Mouse (Mus musculus) myocyte (in vitro differentiated cells): ENCODE measurements at regions not wholly inside any gene's neighbourhood (a gene's known extent, or its start where the extent isn't known, plus 50 kb on each side); places are given as distances from the start of the nearest gene placed in this dataset.

Experiments used
- H3K27me3 ChIP-seq: one replicate; pipeline ENCODE4 v1.6.1; 2011; ENCODE audit not compliant: control insufficient read depth, insufficient read depth, insufficient read length
- H3K36me3 ChIP-seq: one replicate; pipeline ENCODE4 v1.6.1; 2011; ENCODE audit not compliant: control insufficient read depth, insufficient read depth
- H3K4me2 ChIP-seq: one replicate; pipeline ENCODE4 v1.6.1; 2011; ENCODE audit warnings: low read depth, control low read depth
- H3K4me3 ChIP-seq: one replicate; pipeline ENCODE4 v1.5.1; 2011; ENCODE audit warnings: mild to moderate bottlenecking, control low read depth, moderate library complexity
- H3K79me2 ChIP-seq: one replicate; pipeline ENCODE4 v1.6.1; 2011; ENCODE audit not compliant: control insufficient read depth, insufficient read depth
- H3ac ChIP-seq: one replicate; pipeline ENCODE4 v1.6.1; 2011; ENCODE audit not compliant: control insufficient read depth, insufficient read length
- CEBPB ChIP-seq: IDR thresholded peaks from 2 replicates; pipeline ENCODE4 v1.6.1; 2011; ENCODE audit warnings: mild to moderate bottlenecking, moderate library complexity; ENCODE audit not compliant: poor library complexity, insufficient read depth, severe bottlenecking
- E2F4 ChIP-seq: IDR thresholded peaks from one replicate; pipeline ENCODE4 v1.6.1; 2011; ENCODE audit warnings: mild to moderate bottlenecking, control low read depth, moderate library complexity; ENCODE audit not compliant: insufficient read depth
- MAX ChIP-seq: IDR thresholded peaks from one replicate; pipeline ENCODE4 v1.6.1; 2011; ENCODE audit warnings: low read depth, mild to moderate bottlenecking, control low read depth
- MYOD1 ChIP-seq, 3 experiments: IDR thresholded peaks; one replicate each; pipeline ENCODE4 v1.6.1; 2011; ENCODE audit warnings: control low read depth in 2 of 3, low read depth in 2 of 3, mild to moderate bottlenecking in 2 of 3, moderate library complexity in 1 of 3; ENCODE audit not compliant: insufficient read length in 2 of 3, control insufficient read depth in 1 of 3
- MYOG ChIP-seq, 3 experiments: IDR thresholded peaks; one replicate each; pipeline ENCODE4 v1.6.1; 2011; ENCODE audit warnings: control low read depth in 2 of 3, low read depth in 2 of 3, mild to moderate bottlenecking in 2 of 3; ENCODE audit not compliant: insufficient read length in 2 of 3, control insufficient read depth in 1 of 3, insufficient read depth in 1 of 3
- POLR2A ChIP-seq: IDR thresholded peaks from one replicate; pipeline ENCODE4 v1.6.1; 2011; ENCODE audit warnings: low read depth, mild to moderate bottlenecking, control low read depth, moderate library complexity; ENCODE audit not compliant: insufficient read length
- POLR2AphosphoS2 ChIP-seq: IDR thresholded peaks from one replicate; pipeline ENCODE4 v1.6.1; 2011; ENCODE audit warnings: low read depth, control low read depth; ENCODE audit not compliant: insufficient read length
- REST ChIP-seq: IDR thresholded peaks from one replicate; pipeline ENCODE4 v1.6.1; 2011; ENCODE audit warnings: mild to moderate bottlenecking, control low read depth, moderate library complexity; ENCODE audit not compliant: insufficient read depth, insufficient read length
- SRF ChIP-seq: IDR thresholded peaks from one replicate; pipeline ENCODE4 v1.6.1; 2011; ENCODE audit warnings: low read depth; ENCODE audit not compliant: control insufficient read depth, insufficient read length
- TCF12 ChIP-seq: IDR thresholded peaks from one replicate; pipeline ENCODE4 v1.6.1; 2011; ENCODE audit warnings: mild to moderate bottlenecking, control low read depth; ENCODE audit not compliant: poor library complexity, insufficient read depth, severe bottlenecking
- TCF3 ChIP-seq: IDR thresholded peaks from one replicate; pipeline ENCODE4 v1.6.1; 2011; ENCODE audit warnings: low read depth, control low read depth; ENCODE audit not compliant: insufficient read length
- USF1 ChIP-seq: IDR thresholded peaks from one replicate; pipeline ENCODE4 v1.6.1; 2011; ENCODE audit warnings: low read depth, mild to moderate bottlenecking, control low read depth, moderate library complexity

- H3K36me3 ChIP-seq, result no peaks in the 10 kb centered on the region
- H3ac ChIP-seq, result no peak overlapping the region
- no peak overlapping the region for H3K4me2 ChIP-seq
- H3K4me3 ChIP-seq, result no peak overlapping the region
- H3K27me3 ChIP-seq, result no peaks in the 10 kb centered on the region
- TF ChIP-seq MAX, result no peak
- TF ChIP-seq TCF3, result no peak
- TF ChIP-seq E2F4, result no peak
- TF ChIP-seq REST, result no peak
- no peak for TF ChIP-seq TCF12
- TF ChIP-seq SRF, result no peak
- no peak for TF ChIP-seq MYOG (IDR thresholded peaks at IDR 0.05; ENCODE audit: control insufficient read depth in 1 of 3, insufficient read depth in 1 of 3, insufficient read length in 2 of 3, low read depth in 2 of 3)
- no peak for TF ChIP-seq CEBPB
- no peak for TF ChIP-seq POLR2AphosphoS2
- no peak for TF ChIP-seq MYOD1 (IDR thresholded peaks at IDR 0.05; ENCODE audit: control insufficient read depth in 1 of 3, insufficient read length in 2 of 3, low read depth in 2 of 3)
- TF ChIP-seq USF1, result no peak
- H3K79me2 ChIP-seq, result no peaks in the 10 kb centered on the region
Measured at GRCm38 (mm10) chr4:142633667-142634350, 394.6 kb upstream of the Kazn start.

DNA sequence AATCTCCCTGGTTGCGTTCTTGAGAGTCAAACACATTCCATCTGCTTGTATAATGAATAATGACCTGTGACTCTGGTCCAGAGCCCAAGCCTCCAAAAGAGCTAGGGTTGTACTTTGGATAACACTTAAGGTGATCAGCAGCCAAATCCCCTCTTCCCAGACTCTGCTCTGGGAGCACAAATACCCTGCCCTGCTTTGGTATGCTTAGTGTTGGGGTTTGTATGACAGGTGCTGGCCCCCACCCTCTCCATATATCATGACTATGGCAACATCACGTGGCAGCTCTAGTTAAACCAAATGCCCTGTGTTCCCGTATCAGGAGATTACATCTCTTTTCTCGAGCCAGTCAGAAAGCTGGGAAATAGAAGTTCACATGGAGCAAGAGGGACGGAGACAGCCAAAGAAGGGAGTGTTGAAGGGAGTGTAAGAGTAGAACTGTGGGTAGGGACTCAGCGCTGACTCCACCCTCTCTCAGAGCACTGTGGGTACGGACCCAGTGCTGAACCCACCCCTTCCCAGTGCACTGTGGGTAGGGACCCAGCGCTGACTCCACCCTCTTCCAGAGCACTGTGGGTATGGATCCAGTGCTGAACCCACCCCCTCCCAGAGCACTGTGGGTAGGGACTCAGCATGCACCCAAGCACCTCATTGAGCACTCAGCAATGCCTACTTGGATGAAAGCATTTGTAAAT lies 387.4 kb upstream of the Kazn start:
- Histone ChIP-seq H3K4me3 (no peak overlapping the region), H3K79me2 (no peaks in the 10 kb centered on the region), H3K4me2 (no peak overlapping the region), H3K36me3 (no peaks in the 10 kb centered on the region), H3ac (no peak overlapping the region), H3K27me3 (no peaks in the 10 kb centered on the region)
- no peak for TF ChIP-seq POLR2AphosphoS2
- TF ChIP-seq REST, result no peak
- TF ChIP-seq USF1, result no peak
- no peak for TF ChIP-seq POLR2A
- no peak for TF ChIP-seq CEBPB
- TF ChIP-seq TCF12, result no peak
- TF ChIP-seq MYOG (IDR thresholded peaks at IDR 0.05; ENCODE audit: control insufficient read depth in 1 of 3, insufficient read depth in 1 of 3, insufficient read length in 2 of 3, low read depth in 2 of 3), result no peak
- no peak for TF ChIP-seq E2F4
- no peak for TF ChIP-seq MYOD1 (IDR thresholded peaks at IDR 0.05; ENCODE audit: control insufficient read depth in 1 of 3, insufficient read length in 2 of 3, low read depth in 2 of 3)

- Histone ChIP-seq H3K4me3 (no peak overlapping the region), H3K27me3 (no peaks in the 10 kb centered on the region), H3K36me3 (no peaks in the 10 kb centered on the region), H3K79me2 (no peaks in the 10 kb centered on the region), H3K4me2 (no peak overlapping the region), H3ac (no peak overlapping the region)
- TF ChIP-seq POLR2A (no peak), TCF3 (no peak), MYOD1 (IDR thresholded peaks at IDR 0.05; ENCODE audit: control insufficient read depth in 1 of 3, insufficient read length in 2 of 3, low read depth in 2 of 3) (no peak), SRF (no peak), REST (no peak), MAX (no peak), E2F4 (no peak), USF1 (no peak), MYOG (IDR thresholded peaks at IDR 0.05; ENCODE audit: control insufficient read depth in 1 of 3, insufficient read depth in 1 of 3, insufficient read length in 2 of 3, low read depth in 2 of 3) (no peak), TCF12 (no peak), CEBPB (no peak), POLR2AphosphoS2 (no peak)
Measured at GRCm38 (mm10) chr4:142625456-142625855, 386.3 kb upstream of the Kazn start.

- no peak for TF ChIP-seq CEBPB
- TF ChIP-seq REST, result no peak
- TF ChIP-seq MYOD1 (IDR thresholded peaks at IDR 0.05; ENCODE audit: control insufficient read depth in 1 of 3, insufficient read length in 2 of 3, low read depth in 2 of 3), result no peak
- TF ChIP-seq POLR2AphosphoS2, result no peak
- TF ChIP-seq USF1, result no peak
- no peak for TF ChIP-seq SRF
- no peak for TF ChIP-seq E2F4
- no peak for TF ChIP-seq TCF12
- TF ChIP-seq MYOG (IDR thresholded peaks at IDR 0.05; ENCODE audit: control insufficient read depth in 1 of 3, insufficient read depth in 1 of 3, insufficient read length in 2 of 3, low read depth in 2 of 3), result no peak
- TF ChIP-seq TCF3, result no peak
- TF ChIP-seq POLR2A, result no peak
- no peak for TF ChIP-seq MAX
- H3K4me3 ChIP-seq, result no peak overlapping the region
- H3K4me2 ChIP-seq, result no peak overlapping the region
- no peaks in the 10 kb centered on the region for H3K79me2 ChIP-seq
- H3ac ChIP-seq, result no peak overlapping the region
- H3K36me3 ChIP-seq, result no peaks in the 10 kb centered on the region
- no peaks in the 10 kb centered on the region for H3K27me3 ChIP-seq
Measured at GRCm38 (mm10) chr4:142622151-142622861, 383.1 kb upstream of the Kazn start.
